Mouse (Mus musculus) adrenal gland, postnatal 25 days (tissue): Measurements from ENCODE around the gene Chd6. TPM values are rescaled to one million over a fixed set of nuclear protein-coding genes. Genes with fewer than 3 reads are reported as not detected.

Experiments
- DNase-seq: peaks from one replicate; pipeline ENCODE4 v3.0.0; 2021; ENCODE audit warnings: mixed read lengths
- total RNA-seq: library from RNA; stranded (reverse); gene quantifications from 2 replicates; pipeline ENCODE4 v1.2.3, GENCODE M21; 2021

Gene Chd6
- total RNA-seq, 1 experiment from 2014 or later, result 52.7 TPM

DNA sequence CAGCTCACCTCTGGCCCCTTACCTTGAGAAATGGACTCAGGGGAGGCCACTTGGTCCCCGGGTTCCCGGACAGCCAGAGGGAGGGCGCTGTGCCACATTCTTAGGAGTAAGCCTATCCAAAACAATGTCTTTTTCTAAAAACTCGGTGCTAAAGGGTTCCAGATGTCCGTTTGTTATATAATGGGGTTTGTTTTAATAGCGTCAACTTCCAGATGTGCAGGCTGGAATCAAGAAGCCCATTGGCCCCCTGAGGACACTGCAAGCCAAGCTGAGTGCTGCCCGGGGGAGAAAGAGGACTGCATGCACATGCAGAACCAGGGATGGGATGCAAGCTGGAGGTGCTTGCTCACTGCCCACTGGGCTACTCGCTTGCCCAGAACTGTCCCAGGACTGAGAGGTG is 176.6 kb downstream of the Chd6 start:
- DNase-seq, result no peak

DNA sequence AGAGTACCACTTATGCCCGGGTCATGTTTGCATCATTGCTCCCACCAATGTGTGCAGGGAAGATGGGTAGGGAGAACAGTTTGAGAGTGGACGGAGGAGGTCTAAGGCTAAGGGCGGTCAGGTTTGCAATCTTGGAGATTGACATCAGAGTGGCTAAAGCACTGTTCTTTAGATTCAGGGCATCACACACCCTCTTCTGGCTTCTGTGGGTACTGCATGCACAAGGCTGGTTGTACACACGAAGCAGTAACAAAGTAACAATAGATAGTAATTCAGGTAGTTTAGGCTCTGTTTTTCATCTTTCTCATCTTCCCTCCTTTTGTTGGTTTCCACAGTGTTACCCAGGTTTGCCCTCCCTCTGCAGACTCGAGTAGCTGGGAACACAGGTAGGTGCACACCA is 177.5 kb downstream of the Chd6 start:
- DNase-seq, result no peak

DNA sequence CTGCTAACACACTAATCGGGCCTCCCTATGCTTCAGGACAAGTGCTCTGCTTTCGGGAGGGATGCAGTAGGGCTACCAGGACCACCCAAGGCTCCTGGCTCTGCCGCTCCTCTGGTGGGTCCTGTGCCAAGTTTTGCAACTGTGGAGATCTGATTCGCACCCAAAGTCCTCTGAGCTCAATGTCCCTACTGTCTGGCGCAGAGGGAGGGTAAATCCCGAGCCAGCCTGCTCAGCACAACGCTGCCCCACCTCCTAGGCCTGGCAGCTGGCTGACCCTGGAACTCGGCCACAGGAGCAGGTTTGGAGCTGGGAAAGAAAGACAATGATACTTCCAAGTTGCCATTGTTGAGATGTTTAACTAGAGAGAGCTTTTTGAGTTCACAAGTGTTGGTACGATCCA is 183.7 kb downstream of the Chd6 start:
- DNase-seq, result no peak

DNA sequence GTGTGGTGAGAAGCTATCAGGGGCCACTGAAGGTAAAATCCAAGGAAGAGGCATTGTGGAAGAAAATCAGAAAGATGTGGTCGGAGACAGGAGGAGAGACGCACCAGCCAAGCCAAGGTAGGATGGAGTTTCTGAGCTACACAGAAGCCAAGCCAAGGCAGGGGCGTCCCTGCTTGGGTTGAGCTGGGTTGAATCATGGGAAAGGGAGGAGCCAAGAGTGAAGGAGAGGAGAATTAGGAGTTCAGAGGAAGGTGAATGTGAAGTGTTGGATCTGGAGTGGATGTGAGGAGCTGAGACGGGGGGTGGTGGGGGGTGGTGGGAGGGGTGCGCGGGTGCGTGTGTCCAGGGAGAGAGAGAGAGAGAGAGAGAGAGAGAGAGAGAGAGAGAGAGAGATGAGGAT is 187.6 kb downstream of the Chd6 start:
- DNase-seq, result no peak

DNA sequence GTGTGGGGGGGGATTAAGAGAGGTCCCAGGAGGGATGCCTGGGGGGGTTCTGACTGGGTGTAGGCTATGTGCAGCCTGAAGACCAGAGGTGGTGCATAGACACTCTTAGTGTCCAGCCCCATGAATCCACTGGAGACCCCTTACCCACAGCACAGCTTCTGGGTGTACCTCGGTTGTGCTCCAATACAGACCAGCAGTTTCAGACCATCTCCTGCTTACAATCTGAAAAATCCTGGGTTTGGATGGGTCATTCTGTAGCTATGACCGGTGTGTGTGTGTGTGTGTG is 190.0 kb downstream of the Chd6 start:
- no peak for DNase-seq

DNA sequence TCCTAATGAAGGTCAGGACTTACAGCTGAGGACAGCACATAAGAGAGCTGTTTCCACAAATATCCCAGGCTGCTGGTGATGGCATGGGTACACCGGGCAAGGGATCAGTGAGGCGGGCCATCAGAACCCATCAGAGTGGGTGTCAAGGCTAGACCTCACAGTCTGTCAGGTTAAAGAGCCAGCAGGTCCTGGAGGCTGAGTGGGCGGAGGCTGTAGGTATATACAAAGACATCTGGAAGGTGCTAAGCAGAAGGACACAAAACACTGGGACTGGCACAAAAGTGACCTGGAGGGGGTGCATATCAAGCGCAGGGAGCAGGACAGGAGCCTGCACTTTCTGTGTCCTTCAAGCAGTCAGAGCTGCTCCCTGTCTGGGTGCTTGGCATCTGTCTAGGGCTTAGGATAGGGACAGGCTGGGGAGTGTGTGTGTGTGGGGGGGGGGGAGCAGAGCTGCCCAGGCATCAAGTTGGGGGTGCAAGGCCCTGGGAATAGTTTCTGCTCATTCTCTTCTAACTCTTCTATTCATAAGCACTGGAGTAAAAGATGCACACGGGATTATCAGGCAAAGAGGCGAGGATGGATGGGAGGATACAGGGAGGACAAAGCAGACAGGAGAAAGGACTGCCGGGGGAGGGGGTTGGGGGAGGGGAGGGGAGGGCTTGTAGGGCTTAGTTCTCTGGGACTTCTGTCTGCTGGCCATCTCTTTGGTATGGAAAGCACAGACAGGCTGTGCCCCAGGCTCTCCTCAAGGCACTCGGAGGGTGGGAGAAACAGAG is 190.5 kb downstream of the Chd6 start:
- DNase-seq, result no peak

DNA sequence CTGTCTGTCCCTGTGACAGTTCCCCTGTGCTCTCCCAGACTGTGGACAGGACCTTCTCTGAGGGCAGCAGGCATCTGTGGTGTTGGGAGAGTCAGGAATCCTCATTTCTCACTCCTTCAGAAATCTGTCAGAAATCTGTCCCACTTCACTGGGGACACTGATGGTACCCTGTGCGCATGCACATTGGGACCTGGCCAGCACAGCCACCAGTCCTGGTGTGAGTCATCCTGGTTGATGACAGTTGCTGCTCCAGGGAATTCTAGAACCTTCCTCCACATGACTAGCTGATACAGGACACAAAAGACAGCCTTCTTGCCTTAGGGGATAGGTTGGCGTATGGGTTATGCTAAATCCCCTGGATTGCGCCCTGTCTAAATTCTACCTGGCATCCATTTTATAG is 191.6 kb downstream of the Chd6 start:
- DNase-seq, result peak; percentile 18

DNA sequence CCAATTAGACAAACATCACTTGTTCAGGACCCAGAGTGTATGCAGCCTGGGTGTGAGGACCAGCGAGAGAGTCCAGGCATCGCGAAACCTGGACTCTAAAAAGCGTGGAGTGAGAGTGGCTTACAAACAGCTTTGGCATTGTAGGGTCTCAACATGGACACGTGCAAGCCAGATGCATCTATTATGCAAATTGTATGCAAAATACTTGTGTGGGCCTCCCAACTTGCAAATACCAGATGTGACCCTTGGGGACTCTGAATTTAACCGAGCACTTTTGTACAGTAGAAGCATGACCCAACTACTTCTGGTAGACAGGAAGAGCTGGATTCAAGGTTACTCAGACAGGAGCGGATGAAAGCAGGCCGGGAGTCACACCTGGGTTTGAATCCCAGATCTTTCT is 192.2 kb downstream of the Chd6 start:
- DNase-seq, result no peak

DNA sequence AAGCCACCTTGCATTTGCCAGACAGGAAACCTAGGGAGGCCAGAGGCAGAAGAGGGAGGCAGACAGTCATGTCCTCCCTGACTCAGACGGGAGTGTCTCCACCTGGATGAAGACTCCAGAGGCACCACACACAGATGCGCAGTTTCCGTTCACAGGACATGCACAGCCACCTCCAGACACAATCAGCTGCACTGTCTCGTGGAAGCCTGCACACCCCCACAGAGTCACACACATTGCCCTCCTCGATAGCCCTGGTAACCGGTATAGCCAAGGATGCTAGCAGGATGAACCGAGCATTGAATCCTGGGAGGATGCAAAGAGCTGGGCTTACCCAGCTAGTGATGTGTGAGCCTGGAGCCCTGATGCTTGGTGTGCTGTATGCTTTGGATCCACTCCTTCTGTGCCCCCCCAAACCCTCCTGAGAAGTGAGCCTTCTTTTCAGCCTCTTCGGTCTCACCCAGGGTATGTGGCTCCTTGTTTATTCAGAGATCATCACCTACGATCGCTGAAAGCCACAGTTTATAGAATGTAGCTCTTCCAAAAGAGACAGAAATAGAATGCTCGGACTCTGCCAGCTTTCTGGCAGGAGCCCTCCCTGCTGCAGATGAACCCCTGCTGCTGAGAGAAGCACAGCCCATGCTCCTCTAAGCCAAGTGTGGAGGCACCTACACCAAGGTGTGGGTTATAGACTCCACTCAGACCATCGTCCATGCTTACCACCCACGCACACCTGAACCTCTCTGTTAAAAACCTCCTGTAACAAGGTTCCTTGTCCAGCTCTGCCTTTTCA is 192.9 kb downstream of the Chd6 start:
- no peak for DNase-seq

DNA sequence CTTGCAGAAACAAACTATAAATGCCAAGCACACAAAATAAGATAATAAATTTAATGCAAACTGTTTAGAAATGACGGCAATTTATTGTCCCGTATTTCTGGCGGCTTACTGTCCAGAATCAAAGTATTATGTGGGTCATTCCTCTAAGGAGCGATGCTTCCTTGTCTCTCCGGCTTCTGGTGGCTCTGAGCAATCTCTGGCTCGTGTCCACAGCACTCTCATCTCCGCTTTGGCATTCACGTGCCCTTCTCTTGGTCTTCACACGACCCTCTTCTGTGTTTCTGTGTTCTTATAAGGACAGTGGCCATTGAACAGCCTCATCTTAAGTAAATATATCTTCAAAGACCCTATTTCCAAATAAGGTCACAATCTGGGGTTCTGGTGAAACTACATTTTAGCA is 194.2 kb downstream of the Chd6 start:
- no peak for DNase-seq

DNA sequence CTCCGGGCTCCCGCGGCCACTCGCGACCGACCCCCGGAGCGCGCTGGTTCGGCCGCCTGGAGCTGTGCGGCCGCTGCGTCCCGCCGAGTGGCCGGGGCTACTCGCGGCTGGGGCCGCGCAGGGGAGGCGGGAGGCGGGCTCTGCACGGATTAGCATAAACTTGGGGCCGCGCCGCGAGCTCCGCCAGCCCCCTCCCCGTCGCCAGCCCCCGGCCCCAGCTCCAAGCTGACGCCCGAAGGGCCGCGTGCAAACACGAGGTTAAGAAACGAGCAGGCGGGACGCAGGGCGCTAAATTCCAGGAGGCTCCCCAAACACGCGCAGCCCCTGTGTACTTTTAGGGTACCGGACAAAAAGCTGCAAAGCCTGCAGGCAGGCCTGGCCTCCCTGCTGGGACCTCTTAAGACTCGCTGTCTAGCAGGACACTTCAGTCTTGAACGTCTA is 196.6 kb downstream of the Chd6 start, which contains the start of gene Emilin3:
Gene Emilin3 (minus strand): TSS at position 98 of the 441 bp plus-strand sequence.
- DNase-seq, result no peak

DNA sequence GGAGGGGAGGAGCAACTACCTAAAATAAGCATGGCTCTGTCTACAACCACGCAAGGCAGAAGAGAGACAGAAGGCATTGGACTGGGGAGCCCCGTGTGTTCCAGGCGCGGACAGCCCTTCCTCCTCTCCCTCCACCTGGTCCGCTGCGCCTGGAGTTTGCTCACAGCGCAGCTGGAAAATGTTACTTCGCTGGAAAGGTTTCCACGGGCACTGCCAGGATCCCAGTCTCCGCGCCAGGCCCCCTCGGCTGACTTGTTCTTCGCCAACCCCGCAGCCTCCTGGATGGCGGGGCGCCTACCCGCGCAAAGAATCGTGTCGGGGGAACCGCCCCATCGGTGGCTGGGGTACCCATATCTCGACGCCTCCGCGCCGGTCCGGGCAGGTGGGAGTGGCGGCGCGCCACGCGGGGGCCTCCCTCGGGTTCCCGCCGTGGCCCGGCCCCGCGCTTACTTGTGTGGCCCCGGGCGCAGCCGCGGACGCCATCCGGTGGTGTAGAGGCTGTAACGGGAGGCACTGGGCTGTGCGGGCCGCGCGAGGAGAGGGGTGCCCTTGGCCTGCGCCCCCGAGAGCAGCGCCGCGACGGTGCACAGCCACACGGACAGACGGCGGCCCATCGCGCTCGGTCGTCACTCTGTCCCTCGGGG is 197.2 kb downstream of the Chd6 start:
- no peak for DNase-seq

DNA sequence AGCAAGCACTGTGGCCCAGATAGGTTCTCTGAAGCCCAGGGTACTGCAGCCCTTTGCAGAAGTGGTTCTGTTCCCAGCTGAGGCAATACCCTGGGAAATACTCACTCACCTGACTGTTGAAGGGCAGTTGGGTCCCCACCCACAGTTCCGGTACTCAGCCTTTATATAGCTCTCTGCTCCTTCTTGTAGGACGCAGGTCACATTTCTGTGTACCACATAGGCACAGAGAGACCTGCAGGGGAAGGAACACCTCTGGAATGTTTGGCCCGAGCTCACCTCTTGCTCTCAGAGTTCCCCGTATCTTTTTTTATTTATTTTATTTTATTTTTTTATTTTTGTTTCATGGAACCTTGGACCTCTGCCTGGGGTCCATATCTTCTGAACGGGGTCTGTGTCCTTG is 198.2 kb downstream of the Chd6 start:
- DNase-seq, result no peak

DNA sequence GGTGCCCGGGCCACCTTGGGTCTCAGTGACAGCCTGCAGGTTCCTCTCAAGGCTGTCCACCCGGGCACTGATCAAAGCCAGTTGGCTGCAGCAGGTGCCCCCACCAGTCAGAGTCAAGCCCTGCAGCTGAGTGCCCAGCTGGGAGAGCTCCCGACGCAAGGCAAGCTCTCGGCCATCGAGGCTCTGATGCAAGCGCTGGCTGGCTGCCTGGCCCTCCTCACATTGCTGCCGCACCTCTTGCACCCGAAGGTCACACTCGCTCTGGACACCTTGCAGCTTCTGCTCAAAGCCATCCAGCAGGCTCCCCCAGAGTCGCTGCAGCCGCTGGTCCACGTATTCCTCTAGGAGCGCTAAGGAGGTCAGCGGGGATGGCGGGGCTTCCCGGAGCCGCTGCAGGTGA is 200.3 kb downstream of the Chd6 start:
- DNase-seq, result peak; percentile 36

DNA sequence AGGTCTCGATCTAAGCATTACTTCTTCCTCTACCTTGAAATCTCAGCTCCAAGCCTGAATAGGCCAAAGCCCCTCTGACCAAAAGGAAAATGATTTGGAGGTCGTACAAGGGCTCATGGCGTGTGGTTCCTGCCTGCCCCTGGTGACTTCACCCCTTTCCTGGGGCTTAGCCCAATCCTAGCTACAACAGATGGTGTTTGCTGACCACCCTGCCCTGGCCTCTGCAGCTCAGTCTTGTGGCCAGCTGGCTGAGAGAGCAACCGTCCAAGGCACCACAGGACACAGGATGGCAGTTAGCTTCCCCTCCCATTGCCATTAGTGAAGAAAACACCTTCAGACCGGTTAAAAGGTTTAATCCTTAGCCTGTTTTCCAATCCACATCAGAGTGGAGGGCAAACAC is 202.8 kb downstream of the Chd6 start:
- no peak for DNase-seq

DNA sequence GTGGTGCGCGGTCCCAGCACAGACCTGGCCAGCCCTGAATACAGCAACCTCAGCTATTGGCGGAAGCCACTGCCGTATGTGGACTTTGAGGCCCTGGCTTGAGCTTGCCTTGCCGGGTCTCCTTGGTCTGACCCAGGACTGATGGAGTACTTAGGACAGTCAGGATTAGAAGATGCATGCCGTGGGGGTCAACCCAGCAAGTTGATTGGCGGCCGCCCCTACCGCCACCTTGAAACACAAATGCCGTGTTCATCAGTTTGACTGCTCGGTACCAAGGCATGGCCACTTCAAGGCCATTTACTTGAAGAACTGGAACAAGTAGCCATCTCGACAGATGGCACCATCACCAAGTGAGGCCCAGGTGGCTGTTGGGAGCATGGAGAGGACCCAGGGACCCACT is 203.6 kb downstream of the Chd6 start:
- DNase-seq, result no peak

DNA sequence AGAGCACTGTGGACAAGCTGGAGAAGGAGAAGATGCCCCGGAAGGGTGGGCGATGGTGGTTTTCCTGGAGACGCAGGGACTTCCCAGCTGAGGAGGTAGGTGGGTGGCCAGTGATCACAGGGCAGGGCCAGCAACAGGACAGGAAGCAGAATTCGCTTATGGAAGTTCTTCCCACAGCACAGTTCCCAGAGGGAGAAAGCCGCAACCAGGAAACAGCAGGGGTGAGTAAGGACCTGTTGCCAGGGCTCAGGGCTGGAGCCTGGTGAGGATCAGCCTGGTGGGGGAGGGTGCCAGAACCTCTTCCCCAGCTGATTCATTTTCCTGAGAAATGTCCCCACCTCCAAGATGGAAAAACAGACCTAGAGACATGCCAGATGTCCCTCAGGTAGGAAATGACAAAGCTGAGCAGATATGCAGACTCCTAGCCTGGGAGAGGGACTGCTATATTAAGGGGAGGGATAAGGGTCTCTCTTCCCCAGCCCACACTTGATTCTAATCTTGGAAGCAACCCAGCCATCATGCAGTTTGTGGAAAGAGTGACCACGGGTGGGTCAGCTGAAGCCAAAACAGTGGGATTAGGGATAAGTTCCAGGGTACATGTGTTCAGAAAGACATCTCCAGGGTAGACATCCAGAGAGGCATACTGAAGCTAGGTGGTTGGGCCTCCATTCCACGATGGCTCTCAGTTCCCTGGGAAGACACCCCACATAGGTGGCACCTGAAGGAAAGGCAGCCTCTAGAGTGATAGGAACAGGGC is 207.0 kb downstream of the Chd6 start:
- DNase-seq, result no peak

Other genes starting within 250 kb of the Chd6 start
- 85.1 and 147 TPM in 2 replicates for gene Zhx3, start 236.1 kb downstream of the Chd6 start, total RNA-seq
- 55.3 and 91.2 TPM in 2 replicates for gene Lpin3, start 228.4 kb downstream of the Chd6 start, total RNA-seq
- not detected in 2 replicates for gene Emilin3, start 196.7 kb downstream of the Chd6 start, total RNA-seq